In genomic region chr5:9160831-9161455, GRCm38 (mm10) we compare ENCODE assay signal across 8 mouse cellular contexts. TPM values are rescaled to one million over a fixed set of nuclear protein-coding genes. Genes with fewer than 3 reads are reported as not detected.
DNase-seq lines count a peak whose midpoint lies in the region; ATAC-seq and TF ChIP-seq lines count a peak whose summit lies in the region.

No protein-coding gene starts in this region.

- peak overlapping the region; percentile 66 for H3K4me3 ChIP-seq in heart, adult 2 months
- H3K4me3 ChIP-seq in embryonic facial prominence, embryonic 10.5 days, result peak overlapping the region; percentile 93
- H3K4me3 ChIP-seq in heart, embryonic 16.5 days (ENCODE audit: low read length), result peak overlapping the region; percentile 96

- H3K4me1 ChIP-seq in heart, adult 2 months (ENCODE audit: control insufficient read depth, insufficient read depth, low read length), result peaks cover 5% of the 10 kb centered on the region
- H3K4me1 ChIP-seq in embryonic facial prominence, embryonic 10.5 days, result peaks cover 13% of the 10 kb centered on the region
- peaks cover 16% of the 10 kb centered on the region for H3K4me1 ChIP-seq in heart, embryonic 16.5 days (ENCODE audit: control insufficient read depth, insufficient read depth, low read length)

- no peak for TF ChIP-seq POLR2A in heart, adult 2 months (IDR thresholded peaks at IDR 0.05; ENCODE audit: insufficient read depth, low read depth, low read length)

- no peak for TF ChIP-seq EP300 in heart, adult 2 months (IDR thresholded peaks at IDR 0.05; ENCODE audit: insufficient read depth, low read depth, low read length)

- intact Hi-C loops in heart, adult 2 months (cut with DNase I), result loop anchor here (1.0 to 5.0 kb wide), 3 partner anchors 61 to 294 kb away; partner anchors contain the start of genes Crot and Tmem243

- ATAC-seq in heart, embryonic 16.5 days (replicated peaks; ENCODE audit: extremely low read depth, insufficient read depth, low FRiP score), result peak; percentile 64

- TF ChIP-seq CTCF in heart, adult 2 months (IDR thresholded peaks at IDR 0.05), result no peak

- no peaks in the 10 kb centered on the region for H3K27me3 ChIP-seq in heart, adult 2 months (ENCODE audit: control insufficient read depth, insufficient read depth, low read length)
- H3K27me3 ChIP-seq in embryonic facial prominence, embryonic 10.5 days (replicated peaks; ENCODE audit: low read depth, poor library complexity, severe bottlenecking), result no peaks in the 10 kb centered on the region
- H3K27me3 ChIP-seq in heart, embryonic 16.5 days (ENCODE audit: control insufficient read depth, insufficient read depth, low read length), result no peaks in the 10 kb centered on the region

- peak overlapping the region; percentile 75 for H3K4me2 ChIP-seq in heart, embryonic 16.5 days (ENCODE audit: low read depth, low read length)

- H3K27ac ChIP-seq in heart, adult 2 months, result peak overlapping the region; percentile 97
- H3K27ac ChIP-seq in embryonic facial prominence, embryonic 10.5 days (replicated peaks), result peak overlapping the region; percentile 99
- peak overlapping the region; percentile 99 for H3K27ac ChIP-seq in heart, embryonic 16.5 days (ENCODE audit: low read length)

- H3K79me2 ChIP-seq in heart, adult 2 months (replicated peaks; ENCODE audit: control insufficient read depth, insufficient read depth, low read length), result no peaks in the 10 kb centered on the region

- peak overlapping the region; percentile 92 for H3K9ac ChIP-seq in heart, adult 2 months (ENCODE audit: low read depth, low read length)
- H3K9ac ChIP-seq in heart, embryonic 16.5 days (ENCODE audit: low read length), result peak overlapping the region; percentile 98

- no peak for DNase-seq in heart, adult 2 months
- no peak for DNase-seq in heart, adult 11 months
- DNase-seq in MN1 (ENCODE audit: low spot score), result peak; percentile 68
- no peak for DNase-seq in embryonic facial prominence, embryonic 10.5 days (ENCODE audit: low spot score)
- peak; percentile 60 for DNase-seq in kidney, postnatal 14 days
- peak; percentile 52 for DNase-seq in lung, postnatal 10 days
- DNase-seq in skeletal muscle tissue, adult 2 months (ENCODE audit: low read depth, low spot score), result peak; percentile 7

- WGBS in heart, adult 2 months, result 1% methylated on average over 55 of the region's 55 CpGs
- under 1% methylated on average over 55 of the region's 55 CpGs for WGBS in embryonic facial prominence, embryonic 10.5 days
- 2% methylated on average over 50 of the region's 55 CpGs for WGBS in heart, embryonic 16.5 days

- peaks cover 11% of the 10 kb centered on the region; the same call in 1 of the 2 replicates for H3K36me3 ChIP-seq in heart, adult 2 months (ENCODE audit: control insufficient read depth, insufficient read depth, low read length)
- peaks cover 14% of the 10 kb centered on the region for H3K36me3 ChIP-seq in embryonic facial prominence, embryonic 10.5 days (replicated peaks)
- no peaks in the 10 kb centered on the region for H3K36me3 ChIP-seq in heart, embryonic 16.5 days (ENCODE audit: control insufficient read depth, insufficient read depth)

- H3K9me3 ChIP-seq in embryonic facial prominence, embryonic 10.5 days, result no peaks in the 10 kb centered on the region
- no peaks in the 10 kb centered on the region for H3K9me3 ChIP-seq in heart, embryonic 16.5 days (replicated peaks; ENCODE audit: control insufficient read depth, low read length)

RNA-seq across cellular contexts. Expression of gene Dmtf1, which starts 0.6 kb away (rescaled TPM):
- 10 to 100 TPM; 10.5 to 13.6 TPM for total RNA-seq in heart, adult 2 months (2021)
- polyA plus RNA-seq in heart, adult 2 months (2012; rRNA removed), result 8.6 and 17.5 TPM in 2 replicates
- 52.1 and 60.2 TPM in 2 replicates for polyA plus RNA-seq in embryonic facial prominence, embryonic 10.5 days (2016; fragmentation: Nextera tagmentation; extraction: Ambion mirVana)
- polyA plus RNA-seq in heart, embryonic 16.5 days (2015; fragmentation: Nextera tagmentation; extraction: Ambion mirVana), result 27.9 and 28.9 TPM in 2 replicates

Comparison
In these comparisons a context has a peak if more than half of its experiments do, and no peak if none do; other contexts are left out.
1. DNase-seq: peak in MN1 (single experiment), kidney, postnatal 14 days (single experiment), lung, postnatal 10 days (single experiment) and skeletal muscle tissue, adult 2 months (single experiment); none in heart, adult 2 months (0 of 2), heart, adult 11 months (single experiment) and embryonic facial prominence, embryonic 10.5 days (single experiment).
2. Peak in every context shown above with its lines, with median percentiles within 50 percentile points of each other: H3K27ac ChIP-seq and H3K4me3 ChIP-seq.